11 mouse cellular contexts compared by ENCODE assay signal in the genomic region with DNA sequence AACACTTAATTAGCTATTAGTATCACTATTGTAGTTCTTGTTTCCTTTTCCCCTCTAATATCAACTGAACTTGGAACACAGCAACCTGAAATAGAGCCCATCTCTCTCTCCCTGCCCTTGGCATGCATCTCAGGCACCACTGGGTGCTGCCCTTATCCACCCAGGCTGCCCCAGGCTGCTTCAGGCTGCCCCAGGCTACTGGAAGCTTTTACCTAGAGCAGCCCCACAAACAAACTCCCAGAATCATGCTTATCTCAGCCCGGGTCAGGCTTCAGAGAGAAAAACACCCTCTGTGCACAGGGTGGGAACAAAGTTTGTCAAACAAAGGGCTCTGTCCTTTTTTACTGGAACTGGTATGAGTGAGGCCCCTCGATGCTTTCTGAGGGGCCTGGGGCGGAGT.
A peak's percentile ranks its signal among the peaks of the same experiment; 100 is the strongest.
DNase-seq lines count a peak whose midpoint lies in the region; ATAC-seq and TF ChIP-seq lines count a peak whose summit lies in the region.
"Had no signal": no experiment of that assay in that cellular context is flagged by ENCODE, and none has a peak within 500 bp of the region (broad histone marks: within the 10 kb centered on the region; RNA-seq: fewer than 3 reads in every experiment).

No protein-coding gene starts in this region.

- DNase-seq in lung, postnatal 0 days (ENCODE audit: low spot score), result no peak
- no peak for DNase-seq in lung, postnatal 10 days
- DNase-seq in liver, embryonic 11.5 days (ENCODE audit: low spot score), result no peak
- peak; percentile 65 to 77 for DNase-seq in spleen, postnatal 4 days (ENCODE audit: low spot score in 2 of 2)
- DNase-seq in adrenal gland, postnatal 4 days (ENCODE audit: low spot score in 2 of 2), result no peak
- no peak for DNase-seq in kidney, adult 2 months
- no peak for DNase-seq in adrenal gland, postnatal 25 days
- DNase-seq: embryo, embryonic 11 days; right cerebral cortex, postnatal 4 days had no signal

- WGBS in lung, postnatal 0 days, result 38% methylated on average over 3 of the region's 3 CpGs
- 20% methylated on average over 3 of the region's 3 CpGs for WGBS in liver, embryonic 11.5 days
- 75% methylated on average over 3 of the region's 3 CpGs for WGBS in kidney, adult 2 months

- ATAC-seq in lung, postnatal 0 days, result no peak
- ATAC-seq in common myeloid progenitor, adult 5-6 weeks (replicated peaks; ENCODE audit: low read depth, poor library complexity, severe bottlenecking), result peak; percentile 27; the same call in 1 of the 2 replicates
- peak; percentile 67 for ATAC-seq in liver, embryonic 11.5 days (replicated peaks; ENCODE audit: low FRiP score)

- no peaks in the 10 kb centered on the region for H3K36me3 ChIP-seq in lung, postnatal 0 days (ENCODE audit: insufficient read depth, low read length)
- H3K36me3 ChIP-seq in liver, embryonic 11.5 days (ENCODE audit: control insufficient read depth, insufficient read depth, low read length), result no peaks in the 10 kb centered on the region
- H3K36me3 ChIP-seq in kidney, adult 2 months (ENCODE audit: control insufficient read depth, insufficient read depth, low read length), result no peaks in the 10 kb centered on the region
- H3K36me3 ChIP-seq: hindbrain, embryonic 12.5 days had no signal

- no peaks in the 10 kb centered on the region for H3K27me3 ChIP-seq in lung, postnatal 0 days (replicated peaks; ENCODE audit: insufficient read depth, low read length)
- H3K27me3 ChIP-seq in liver, embryonic 11.5 days (replicated peaks; ENCODE audit: control insufficient read depth, insufficient read depth, low read length), result no peaks in the 10 kb centered on the region
- H3K27me3 ChIP-seq in kidney, adult 2 months (replicated peaks; ENCODE audit: control insufficient read depth, insufficient read depth, low read length), result no peaks in the 10 kb centered on the region
- H3K27me3 ChIP-seq: hindbrain, embryonic 12.5 days had no signal

- H3K27ac ChIP-seq in lung, postnatal 0 days (ENCODE audit: low read length), result no peak overlapping the region
- peak overlapping the region; percentile 97 for H3K27ac ChIP-seq in liver, embryonic 11.5 days (ENCODE audit: low read depth, low read length)
- H3K27ac ChIP-seq in kidney, adult 2 months (ENCODE audit: insufficient read depth, low read depth, low read length), result no peak overlapping the region
- H3K27ac ChIP-seq: hindbrain, embryonic 12.5 days had no signal

- no peaks in the 10 kb centered on the region for H3K9me3 ChIP-seq in lung, postnatal 0 days (ENCODE audit: low read length)
- H3K9me3 ChIP-seq in liver, embryonic 11.5 days (ENCODE audit: control insufficient read depth, low read length), result no peaks in the 10 kb centered on the region
- H3K9me3 ChIP-seq: hindbrain, embryonic 12.5 days had no signal

- no peak for TF ChIP-seq EP300 in lung, postnatal 0 days (IDR thresholded peaks at IDR 0.05)

- no peak for TF ChIP-seq POLR2A in kidney, adult 2 months (IDR thresholded peaks at IDR 0.05; ENCODE audit: low read depth, low read length)

- no peak overlapping the region for H3K4me3 ChIP-seq in lung, postnatal 0 days (ENCODE audit: low read depth, low read length)
- H3K4me3 ChIP-seq in liver, embryonic 11.5 days (ENCODE audit: low read depth, low read length), result no peak overlapping the region
- no peak overlapping the region for H3K4me3 ChIP-seq in kidney, adult 2 months (ENCODE audit: insufficient read depth, low read depth, low read length)
- H3K4me3 ChIP-seq: hindbrain, embryonic 12.5 days had no signal

- peak; percentile 30; the same call in 1 of the 2 replicates for TF ChIP-seq CTCF in lung, postnatal 0 days (IDR thresholded peaks at IDR 0.05)
- TF ChIP-seq CTCF in kidney, adult 2 months (conservative IDR thresholded peaks at IDR 0.05; ENCODE audit: insufficient read depth, insufficient read length, low read depth, low read length), result no peak

- no peak overlapping the region for H3K9ac ChIP-seq in lung, postnatal 0 days (replicated peaks; ENCODE audit: low read depth)
- peak overlapping the region; percentile 74; the same call in 1 of the 2 replicates for H3K9ac ChIP-seq in liver, embryonic 11.5 days (ENCODE audit: low read depth, low read length)
- H3K9ac ChIP-seq: hindbrain, embryonic 12.5 days had no signal

- peaks cover 3% of the 10 kb centered on the region; the same call in 1 of the 2 replicates for H3K4me1 ChIP-seq in lung, postnatal 0 days (ENCODE audit: insufficient read depth, low read depth, low read length)
- peaks cover 77% of the 10 kb centered on the region for H3K4me1 ChIP-seq in liver, embryonic 11.5 days (replicated peaks; ENCODE audit: control insufficient read depth, insufficient read depth, low read length)
- H3K4me1 ChIP-seq in kidney, adult 2 months (ENCODE audit: control insufficient read depth, insufficient read depth, low read length), result peaks cover 8% of the 10 kb centered on the region

- no peak overlapping the region for H3K4me2 ChIP-seq in lung, postnatal 0 days (replicated peaks; ENCODE audit: low read depth, low read length)
- H3K4me2 ChIP-seq in liver, embryonic 11.5 days, result peak overlapping the region; percentile 86
- H3K4me2 ChIP-seq: hindbrain, embryonic 12.5 days had no signal

Comparison
In these comparisons a context has a peak if more than half of its experiments do, and no peak if none do; other contexts are left out.
1. DNase-seq: peak in spleen, postnatal 4 days (2 of 2); none in lung, postnatal 0 days (single experiment), lung, postnatal 10 days (single experiment), liver, embryonic 11.5 days (single experiment), adrenal gland, postnatal 4 days (0 of 2), kidney, adult 2 months (single experiment) and adrenal gland, postnatal 25 days (single experiment).